Mouse (Mus musculus): ENCODE measurements around the gene Mark2.

Mark2 gene

DNA sequence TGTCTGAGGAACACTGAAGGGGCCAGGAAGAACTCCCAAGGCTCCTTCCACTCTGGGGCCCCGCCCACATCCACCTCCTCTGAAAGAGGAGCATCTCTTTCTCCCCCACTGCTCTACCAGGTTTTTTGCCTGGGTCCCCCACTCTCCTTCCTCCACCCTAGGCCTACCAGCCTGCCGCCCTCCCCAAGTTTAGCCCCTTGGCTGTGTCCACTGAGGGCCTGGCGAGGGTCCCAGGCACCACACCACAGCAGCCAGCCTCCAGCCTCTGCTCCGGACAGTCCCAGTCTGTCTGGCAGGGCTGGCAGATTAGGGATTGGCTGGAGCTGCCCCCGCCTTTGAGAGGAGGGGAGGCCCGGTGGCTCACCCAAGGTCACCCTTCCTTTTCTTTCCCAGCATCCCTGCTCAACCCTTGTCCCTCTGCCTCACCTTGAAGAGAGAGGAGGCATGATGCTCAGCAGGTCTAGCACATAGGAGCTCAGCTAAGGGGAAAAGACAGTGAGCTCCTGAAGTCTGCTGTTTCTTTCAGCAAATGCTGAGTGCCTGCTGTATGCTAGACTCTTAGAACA is 76.8 kb downstream of the Mark2 start:
- DNase-seq, result peak; percentile 40

DNA sequence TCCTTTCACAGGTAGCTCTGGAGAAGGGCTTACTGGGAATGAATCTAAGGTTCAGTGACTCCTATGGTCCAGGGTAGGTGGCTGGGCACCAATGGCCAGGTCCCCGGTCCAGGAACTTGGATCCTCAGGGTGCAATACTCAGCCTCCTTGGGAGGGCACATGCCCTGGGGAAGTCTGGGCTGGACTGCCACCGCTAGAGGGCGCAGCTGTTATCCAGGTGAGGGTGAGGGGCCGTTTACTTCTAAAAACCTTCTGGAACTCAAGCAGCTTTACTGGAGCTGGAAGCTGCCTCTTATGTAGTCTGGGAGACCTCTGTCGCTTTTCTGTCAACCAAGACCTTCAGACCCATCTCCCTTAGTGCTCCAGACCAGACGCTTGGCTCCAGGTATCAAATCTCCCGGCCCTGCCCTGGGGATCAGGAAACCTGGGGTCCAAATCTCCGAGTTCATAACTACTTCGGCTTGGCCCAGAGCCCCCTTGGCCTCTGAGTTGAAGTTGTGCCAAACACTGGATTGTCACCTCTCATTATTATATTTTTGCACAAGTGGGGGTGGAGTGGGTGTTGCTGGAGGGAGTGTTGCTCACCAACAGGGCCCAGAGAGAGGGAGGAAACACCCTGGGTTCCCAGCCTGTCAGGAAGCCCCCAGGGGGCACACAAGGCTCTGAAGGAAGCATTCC is 77.4 kb downstream of the Mark2 start:
- peak; percentile 85 for DNase-seq

DNA sequence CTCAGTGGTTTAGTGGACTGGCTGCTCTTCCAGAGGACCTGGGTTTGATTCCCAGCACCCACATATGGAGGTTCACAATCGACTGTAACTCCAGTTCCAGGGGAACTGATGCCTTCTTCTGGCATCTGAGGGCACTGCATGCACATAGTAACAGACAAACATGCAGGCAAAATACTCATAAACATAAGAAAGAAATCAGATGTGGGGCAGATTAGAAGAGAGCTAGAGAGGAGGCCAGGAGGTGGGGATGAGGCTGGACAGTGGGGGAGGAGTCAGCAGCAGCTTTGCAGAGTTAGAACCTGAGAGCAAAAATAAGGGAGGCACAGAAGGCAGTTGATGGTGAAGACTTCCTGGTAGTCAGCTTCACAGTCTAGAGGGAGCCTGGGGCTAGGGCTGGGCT is 79.1 kb downstream of the Mark2 start:
- DNase-seq, result no peak

DNA sequence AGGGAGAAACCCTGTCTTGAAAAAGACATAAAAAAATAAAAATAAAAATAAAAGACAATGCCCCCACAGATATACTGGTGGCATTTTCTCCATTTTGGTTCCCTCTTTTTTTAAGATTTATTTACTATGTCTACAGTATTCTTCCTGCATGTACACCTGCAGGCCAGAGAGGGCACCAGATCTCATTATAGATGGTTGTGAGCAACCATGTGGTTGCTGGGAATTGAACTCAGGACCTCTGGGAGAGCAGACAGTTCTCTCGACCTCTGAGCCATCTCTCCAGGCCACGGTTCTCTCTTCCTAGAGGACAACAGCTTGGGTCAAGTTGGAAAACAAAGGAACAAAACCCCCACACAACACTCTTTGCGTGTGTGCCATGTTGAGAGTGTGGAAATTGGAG is 79.7 kb downstream of the Mark2 start:
- no peak for DNase-seq

DNA sequence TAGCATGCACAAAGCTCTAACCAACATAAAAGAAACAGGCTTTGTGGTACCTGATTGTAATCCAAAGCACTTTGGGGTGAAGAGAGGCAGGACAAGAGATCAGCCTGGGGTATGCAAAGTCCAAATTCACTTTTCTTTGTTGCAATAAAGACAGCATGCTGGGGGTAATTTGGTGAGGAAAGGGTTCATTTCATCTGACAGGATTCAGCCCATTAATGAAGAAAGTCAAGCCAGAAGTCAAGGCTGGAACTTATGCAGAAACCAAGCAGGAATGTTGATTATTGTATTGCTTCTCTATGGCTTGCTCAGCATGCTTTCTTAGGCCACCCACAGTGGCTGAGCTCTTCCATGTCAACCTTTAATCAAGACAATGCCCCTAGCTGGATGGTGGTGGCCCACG is 80.2 kb downstream of the Mark2 start:
- DNase-seq, result no peak

DNA sequence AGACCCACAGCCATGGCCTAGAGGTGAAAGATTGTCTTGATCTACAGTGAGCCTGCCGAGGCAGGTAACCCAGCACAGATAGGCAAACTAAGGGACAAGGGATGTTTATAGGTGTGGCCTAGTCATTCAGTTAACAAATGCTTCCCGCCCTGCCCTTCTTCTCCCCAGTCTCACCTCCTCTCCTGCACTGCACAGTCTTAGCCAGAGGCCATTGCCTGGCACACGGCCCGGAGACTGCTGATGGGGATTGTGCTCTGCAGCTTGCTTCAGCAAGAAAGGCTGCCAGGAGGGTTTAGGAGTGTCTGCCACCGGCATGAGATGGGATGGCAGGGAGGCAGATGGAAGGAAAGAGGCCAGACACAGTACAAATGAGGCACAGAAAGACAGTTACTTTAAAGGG is 83.8 kb downstream of the Mark2 start:
- no peak for DNase-seq

DNA sequence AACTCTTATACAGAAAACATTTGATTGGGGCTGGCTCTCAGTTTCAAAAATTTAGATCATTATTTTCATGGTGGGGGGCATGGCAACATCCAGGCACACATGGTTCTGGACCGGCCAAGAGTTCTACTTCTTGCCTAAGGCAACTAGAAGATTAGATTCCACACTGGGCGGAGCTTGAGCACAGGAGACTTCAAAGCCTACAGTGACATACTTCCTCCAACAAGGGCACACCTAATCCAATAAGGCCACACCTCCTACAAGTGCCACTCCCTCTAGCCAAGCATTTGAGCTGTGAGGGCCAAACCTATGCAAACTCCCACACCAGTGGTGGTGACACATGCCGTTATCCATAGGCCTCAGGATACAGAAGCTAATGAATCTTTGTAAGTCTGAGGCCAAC is 95.6 kb downstream of the Mark2 start:
- no peak for DNase-seq

DNA sequence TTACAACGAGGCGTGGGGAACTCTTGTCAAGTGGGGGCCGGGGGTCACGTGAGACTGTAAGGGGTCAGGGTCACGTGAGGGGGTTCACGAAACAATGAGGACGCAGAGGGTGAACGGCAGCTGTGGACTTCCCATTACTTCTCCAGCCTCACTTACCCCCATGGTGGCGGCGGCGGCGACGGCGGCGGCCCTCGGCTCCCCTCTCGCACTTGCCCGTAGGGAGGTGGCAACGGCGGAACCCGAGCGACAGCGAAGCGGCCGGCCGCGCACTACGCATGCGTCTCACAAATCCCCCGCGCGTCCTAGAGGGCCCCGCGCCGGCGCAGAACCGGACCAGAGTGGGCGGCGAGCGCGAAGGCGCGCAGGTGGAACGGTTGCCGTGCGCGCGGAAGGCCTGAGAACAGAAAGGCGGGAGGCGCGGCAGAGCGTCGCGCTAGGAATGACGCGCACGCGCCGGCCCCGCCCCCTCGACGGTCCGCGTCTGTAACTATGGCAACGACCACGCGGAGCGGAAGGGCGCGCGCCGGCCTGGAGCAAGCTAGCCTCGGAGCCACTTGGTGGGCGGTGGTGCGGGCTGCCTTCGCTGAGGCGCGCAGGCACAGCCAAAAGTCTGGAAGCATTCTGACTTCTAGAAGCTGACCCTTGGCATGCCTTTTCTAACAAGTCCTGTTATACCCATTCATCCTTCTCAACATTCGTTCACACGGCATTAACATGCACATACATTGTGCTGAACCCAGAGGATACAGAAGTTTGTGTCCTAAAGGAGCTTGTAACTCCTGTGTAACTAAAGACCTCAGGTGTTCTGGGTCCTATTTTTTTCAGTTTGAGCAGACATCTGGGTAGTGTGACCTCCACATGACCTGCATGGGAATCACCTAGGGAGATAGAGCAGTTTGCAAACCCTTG is 100.6 kb downstream of the Mark2 start, which contains the start of gene Naa40:
TSS of gene Naa40 (minus strand) at position 402 of the 909 bp plus-strand sequence.
- DNase-seq, result peak; percentile 95

DNA sequence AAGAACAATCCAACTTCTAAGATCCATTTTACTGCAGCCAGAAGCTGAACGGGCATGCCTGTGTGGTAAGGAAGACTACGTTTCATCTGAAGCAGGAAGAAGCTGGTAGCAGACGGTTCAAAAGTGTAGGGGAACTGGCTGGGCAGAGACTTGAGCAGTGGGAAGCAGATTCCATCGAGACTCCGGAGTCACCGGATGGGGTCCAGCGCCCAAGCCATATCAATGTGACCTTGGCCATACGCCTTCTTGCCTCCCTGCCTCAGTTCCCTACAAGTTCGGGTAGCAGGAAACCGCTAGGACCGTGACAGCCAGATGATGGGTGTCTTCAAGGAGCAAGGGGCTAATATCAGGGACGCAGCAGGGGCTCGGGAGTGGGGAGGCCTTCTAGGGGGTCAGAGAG is 101.4 kb downstream of the Mark2 start:
- no peak for DNase-seq

DNA sequence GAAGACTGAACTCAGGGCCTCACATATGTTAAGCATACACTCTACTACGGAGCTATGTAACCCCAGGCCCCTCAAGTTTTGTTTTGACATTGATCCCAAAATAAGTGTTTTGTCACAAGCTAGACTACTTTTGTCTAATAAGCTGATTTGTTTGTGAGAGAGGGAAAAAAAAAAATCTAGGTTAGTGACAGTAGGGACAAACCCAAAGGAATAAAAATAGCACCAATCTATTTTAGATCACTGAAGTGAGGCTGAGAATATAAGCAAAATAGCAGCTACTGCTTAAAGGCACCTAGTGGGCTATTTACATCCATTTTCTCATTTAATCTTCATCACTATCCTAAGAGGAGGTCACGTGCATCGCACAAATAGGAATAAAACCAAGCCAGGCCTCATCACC is 102.1 kb downstream of the Mark2 start:
- DNase-seq, result no peak

DNA sequence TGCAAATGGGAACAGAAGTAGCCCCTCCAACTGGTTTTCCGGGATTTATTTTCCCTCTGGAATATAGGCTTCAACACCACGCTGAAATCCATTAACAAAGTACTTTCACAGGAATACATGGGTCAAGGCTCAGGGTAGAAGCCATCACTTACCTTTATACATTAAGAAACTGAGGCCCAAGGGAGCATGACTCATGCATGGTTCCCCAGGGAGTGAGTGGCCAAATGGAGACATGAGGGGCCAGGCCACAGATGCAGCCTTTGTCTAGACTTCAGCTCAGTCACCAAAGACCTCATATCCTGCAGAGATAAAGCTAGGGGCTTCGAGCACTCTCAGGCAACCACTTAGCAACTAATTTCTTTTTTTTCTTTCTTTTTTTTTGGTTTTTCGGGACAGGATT is 104.9 kb downstream of the Mark2 start:
- no peak for DNase-seq

DNA sequence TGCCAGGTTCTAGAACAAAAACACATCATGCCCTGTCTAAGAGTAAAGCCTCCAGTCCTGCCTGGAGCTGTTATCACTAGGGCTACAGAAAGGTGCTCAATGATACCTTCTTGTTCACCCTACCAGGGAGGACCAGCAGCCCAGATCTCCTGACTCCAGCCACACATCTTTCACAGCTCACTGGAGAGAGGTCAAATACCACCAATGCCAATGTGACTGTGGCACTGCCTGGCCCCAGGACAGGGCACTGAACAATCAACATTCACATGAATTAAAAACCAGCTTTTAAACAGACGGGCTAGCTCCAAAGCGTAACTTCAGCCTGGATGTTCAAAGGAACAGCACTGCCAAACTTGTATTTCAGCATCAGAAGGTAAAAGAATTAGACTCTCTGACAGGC is 105.6 kb downstream of the Mark2 start:
- no peak for DNase-seq

DNA sequence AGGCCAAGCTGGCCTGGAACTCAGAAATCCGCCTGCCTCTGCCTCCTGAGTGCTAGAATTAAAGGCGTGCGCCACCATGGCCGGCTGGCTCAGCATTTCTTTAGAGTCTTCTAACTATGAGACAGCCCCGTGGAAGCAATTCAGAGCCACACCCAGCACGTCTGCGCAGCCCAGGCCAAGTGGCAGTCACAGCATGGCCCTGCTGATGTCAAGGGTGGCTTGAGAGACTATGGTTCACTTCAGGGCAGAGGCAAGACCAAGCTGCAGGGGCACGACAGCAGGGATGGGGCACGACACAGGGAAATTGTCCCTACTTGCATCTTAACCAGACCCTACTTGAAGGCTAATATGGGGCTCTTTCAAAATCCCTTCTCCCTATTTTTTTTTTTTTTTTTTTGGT is 106.2 kb downstream of the Mark2 start:
- DNase-seq, result no peak

DNA sequence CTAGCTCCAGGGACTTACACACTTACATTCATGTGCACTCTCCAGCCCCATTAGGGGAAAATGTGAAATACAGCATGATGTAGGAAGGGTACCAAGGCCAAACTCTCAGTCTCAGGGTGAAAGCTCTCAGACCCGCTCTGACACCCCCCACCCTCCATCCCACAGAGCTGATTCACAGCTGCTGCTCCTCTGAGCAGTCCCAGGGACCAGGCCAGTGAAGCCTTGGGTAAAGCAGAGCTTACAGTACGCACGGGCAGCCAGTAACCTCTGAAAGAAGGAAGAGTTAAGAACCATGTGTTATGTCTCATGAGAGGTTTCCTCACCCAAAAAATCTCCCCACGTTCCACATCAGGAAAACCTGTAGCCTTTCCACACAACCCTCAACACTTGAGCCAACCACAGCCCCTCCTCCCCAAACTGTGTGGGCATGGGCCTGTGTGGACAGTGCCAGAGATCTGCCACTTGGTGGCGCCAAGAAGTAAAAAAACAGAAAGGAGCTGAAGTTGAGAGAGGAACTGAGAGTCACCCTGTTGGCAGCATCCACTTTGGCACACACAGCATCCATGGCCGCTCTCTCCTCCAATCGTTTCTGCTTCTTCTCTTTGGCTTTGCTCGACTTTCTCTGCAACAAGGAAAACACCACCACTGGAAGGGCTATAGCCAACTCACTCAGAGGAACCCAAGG is 107.0 kb downstream of the Mark2 start:
- DNase-seq, result peak; percentile 75

DNA sequence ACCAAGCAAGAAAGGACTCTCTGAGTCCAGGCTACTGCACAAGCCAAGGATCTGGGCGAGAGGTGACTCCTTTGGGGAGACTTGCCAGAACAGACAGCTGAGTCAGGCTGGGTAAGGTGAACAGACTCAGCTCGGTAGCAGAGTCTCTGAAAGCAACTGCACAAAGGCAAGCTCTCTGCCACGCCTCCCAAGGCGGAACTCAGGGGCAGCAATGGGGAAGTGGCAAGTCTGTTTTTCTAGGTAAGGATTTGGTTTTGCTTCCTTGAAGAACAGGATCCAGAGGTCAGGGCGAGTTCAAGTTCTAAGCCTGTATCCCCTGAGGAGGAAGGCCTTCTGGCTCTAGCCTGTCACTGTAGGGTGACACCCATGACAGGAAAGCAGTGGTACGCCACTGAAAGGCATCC is 115.1 kb downstream of the Mark2 start:
- no peak for DNase-seq

All from right cerebral cortex, postnatal 14 days (tissue).